Mouse (Mus musculus) layer of hippocampus, adult 9-11 months (tissue): ENCODE data around the gene Zmat5.
A peak's percentile ranks its signal among the peaks of the same experiment; 100 is the strongest.

Experiments
- DNase-seq: peaks from one replicate; pipeline ENCODE4 v3.0.0; 2022

Gene Zmat5

DNA sequence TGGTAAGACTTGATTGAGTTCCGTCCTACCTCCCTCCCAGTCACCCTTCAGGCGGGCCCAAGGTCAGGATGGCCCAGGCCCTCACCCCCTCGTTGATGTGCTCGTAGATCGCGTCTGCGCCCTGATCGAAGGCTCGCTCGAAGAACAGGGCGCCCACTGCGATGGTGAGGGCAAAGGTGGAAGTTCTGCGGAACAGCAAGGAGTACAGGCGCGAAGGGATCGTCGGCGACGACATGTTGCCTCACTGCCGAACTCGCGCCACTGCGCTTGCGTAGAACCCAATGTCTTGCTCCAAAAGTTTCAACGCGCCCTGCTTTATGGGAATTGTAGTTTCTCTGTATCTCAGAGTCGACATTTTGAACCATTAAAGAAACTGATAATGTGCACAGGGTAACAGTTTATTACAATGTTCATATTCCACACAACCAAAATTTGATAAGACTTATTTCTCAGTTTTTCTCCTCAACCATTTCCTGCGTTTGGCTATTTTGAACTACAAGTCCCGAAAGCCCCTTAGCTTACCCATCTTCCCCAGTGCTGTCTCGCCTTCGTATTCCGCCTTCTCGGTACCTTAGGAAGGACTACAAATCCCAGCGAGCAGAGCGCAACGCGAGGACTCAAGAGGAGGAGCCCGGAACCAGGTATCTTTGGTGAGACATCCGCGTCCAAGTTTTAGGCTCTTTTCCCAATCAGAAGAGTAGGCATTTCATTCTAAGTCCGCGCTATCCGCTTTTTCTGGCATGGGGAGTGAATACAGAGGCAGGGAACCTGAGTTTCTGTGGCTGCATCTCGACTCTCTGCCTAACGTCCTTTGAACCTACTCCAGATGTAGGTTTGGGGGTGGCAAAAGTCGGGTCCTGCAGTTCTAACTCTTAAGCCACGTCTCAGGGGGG lies at the start of gene Zmat5, which contains the start of gene Uqcr10:
TSS of gene Zmat5 (plus strand) at position 607 of the 893 bp plus-strand sequence.
TSS of gene Uqcr10 (minus strand) at position 271 of the 893 bp plus-strand sequence.
- peak; percentile 96 for DNase-seq

DNA sequence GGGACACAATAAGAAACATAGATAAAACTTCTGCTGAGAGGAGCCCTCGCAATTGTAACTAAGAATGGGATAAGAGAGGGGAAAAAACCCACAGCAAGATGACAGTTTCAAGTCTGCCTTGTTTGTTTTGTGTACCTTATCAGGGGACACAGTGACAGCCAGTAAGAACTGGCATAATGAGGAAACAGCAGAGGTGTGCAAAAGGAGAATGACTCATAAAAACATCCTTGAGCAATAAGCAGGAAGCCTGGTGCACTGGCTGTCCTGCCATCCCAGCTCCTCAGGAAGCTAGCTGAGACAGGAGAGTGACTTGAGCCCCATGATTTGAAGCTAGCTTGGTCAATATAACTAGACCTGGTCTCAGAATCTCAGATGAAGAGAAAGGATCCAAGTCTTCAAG lies 44.7 kb upstream of the Zmat5 start:
- DNase-seq = no peak

DNA sequence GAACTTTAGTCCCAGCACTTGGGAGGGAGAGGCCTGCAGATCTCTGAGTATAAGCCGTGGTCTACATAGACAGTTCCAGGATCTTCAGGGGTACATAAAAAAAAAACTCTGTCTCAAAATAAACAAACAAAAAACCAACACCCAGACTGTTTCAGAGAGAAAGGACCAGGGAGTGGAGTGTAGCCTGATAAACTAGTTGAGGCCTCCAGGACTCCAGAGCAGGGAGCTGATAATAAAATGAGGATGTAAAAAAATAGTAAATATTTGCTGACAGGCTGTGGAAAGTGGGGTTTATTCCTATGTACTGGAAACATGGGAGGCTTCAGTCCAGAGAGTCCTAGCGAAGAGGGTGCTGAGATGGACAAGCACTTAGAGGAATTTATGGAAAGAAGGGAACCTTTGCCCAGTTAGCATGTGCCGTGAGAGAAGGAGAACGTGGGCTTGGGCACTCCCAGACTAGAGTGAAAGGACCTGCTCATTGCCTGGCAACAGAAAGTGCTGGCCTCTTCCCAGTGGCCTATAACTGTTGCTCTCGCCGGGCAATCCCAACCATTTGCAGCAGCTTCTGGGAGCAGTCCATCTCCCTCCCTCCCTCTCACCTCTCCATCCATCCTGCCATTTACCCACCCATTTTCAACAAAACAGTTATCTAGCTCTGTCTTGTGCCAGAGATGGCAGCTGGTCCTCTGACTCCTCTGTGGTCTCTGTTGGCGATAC lies 44.0 kb upstream of the Zmat5 start:
- DNase-seq = no peak

DNA sequence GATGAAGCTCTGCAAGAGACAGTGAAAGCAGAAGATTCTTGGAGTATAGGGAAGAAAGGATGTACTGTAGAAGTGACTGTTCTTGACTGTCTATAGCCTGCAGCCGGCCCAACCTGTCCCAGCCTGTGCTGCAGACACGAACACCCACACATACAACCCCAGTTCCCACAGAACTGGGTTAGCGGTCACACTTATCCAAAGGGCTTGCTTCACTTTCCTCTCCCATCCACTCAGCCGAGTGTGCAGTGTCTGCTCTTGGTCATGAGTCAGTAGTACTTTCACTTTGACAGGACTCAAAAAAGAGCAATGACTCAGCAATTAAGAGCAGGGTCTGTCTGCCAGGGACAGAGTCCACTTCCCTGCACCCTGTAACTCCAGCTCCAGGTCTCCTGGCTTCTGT lies 43.2 kb upstream of the Zmat5 start:
- DNase-seq = peak; percentile 28

DNA sequence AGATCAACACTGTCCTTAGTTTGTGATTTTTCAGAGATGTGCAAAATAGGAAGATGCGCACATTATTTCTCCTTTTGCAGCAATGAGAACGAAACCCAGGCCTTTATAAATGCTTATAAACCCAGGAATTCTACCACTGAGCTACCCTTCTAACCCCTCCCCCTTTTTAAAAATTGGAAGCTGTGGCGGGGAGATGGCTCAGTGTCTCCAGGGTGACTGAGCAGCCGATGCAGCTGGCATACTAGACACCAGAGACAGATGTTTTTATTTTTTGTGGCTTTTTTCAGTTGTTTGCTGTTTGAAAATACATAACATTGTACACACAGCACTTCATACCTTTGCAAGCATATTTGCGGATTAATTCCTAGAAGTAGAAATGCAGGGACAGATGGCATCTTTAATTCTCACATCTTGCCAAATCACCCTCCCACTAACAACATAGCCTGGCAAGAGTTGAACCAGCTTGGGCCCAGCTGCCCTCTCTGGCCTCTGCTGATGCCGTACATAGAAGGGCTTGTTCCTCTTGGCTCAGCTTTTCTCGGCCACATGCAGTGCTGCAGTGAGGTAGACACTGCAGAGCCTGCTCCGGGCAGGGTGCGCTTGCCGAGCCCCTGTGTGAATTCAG lies 42.5 kb upstream of the Zmat5 start:
- peak; percentile 30 for DNase-seq

DNA sequence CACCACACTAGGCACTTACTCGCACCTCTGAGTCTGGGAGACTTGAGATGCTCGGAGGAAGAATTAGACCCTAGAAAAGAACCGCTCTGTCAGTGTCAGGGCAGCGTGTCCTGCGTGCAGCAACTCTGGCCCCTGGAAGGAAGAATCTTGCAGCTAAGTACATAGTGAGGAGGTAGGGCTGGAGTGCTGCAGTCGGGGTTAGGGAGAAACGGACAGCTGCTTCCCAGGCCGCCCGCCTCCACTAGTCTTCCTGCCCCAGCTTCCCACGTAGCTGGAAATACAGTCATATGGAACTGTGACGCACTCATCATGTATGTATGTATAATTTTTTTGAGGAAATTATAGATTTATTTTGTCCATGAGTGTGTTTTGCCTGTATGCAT lies 42.0 kb upstream of the Zmat5 start:
- no peak for DNase-seq

DNA sequence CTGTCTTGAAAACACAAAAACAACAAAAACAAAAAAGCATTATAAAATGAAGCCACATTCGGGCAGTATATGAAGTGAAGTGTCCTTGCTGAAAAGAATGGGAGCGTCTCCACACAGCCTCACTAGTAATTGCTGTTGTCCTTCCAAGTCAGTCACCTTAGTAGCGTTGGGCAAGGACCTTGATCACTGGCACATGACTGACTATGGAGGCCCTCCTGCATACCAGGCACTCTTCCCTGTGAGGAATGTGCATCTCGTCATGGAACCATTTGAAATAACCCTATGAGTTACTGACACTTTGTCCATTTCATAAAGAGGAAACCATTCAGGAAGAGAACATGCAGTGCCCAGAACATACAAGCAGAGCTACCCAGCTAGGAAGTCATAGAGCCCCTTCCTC lies 32.7 kb upstream of the Zmat5 start:
- no peak for DNase-seq

DNA sequence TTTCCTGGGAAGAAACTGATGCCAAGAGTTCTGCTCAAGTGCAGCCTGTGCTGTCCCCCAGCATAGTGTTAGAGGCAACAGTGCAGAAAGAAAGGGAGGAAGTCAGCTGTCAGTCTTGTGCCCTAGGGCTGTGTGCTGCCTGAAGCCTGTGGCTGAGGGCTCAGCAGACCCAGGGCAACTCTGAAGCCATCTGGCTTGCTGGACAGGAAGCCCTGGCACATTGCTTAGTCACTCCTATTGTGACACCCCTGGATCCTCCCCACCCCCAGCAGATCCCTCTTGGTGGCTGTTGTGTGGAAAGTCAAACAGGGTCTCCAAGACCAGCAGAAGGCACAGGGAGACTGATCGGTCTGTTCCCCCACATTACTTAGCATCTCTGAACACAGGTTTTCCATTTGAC lies 29.9 kb upstream of the Zmat5 start:
- peak; percentile 52 for DNase-seq

DNA sequence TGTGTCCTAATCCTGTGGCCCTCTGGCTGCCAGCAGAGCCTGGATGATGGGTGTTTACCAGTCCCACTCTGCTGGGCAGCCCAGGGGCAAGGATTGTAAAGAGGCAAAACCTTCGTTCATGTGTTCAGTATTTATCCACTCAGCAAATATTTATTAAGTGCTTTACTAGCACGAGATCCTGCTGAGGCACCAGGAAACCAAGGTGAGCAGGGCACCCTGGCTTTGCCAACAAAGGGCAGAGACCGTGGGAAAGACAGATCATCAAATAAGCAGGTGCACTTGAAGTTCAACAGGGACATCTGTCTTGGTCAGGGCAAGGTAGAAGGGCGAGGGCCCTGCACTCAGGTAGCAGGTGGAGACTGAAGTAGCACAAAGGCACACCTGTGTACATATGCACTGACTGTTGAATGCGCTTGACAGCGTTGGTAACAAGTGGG lies 29.3 kb upstream of the Zmat5 start:
- DNase-seq = no peak

DNA sequence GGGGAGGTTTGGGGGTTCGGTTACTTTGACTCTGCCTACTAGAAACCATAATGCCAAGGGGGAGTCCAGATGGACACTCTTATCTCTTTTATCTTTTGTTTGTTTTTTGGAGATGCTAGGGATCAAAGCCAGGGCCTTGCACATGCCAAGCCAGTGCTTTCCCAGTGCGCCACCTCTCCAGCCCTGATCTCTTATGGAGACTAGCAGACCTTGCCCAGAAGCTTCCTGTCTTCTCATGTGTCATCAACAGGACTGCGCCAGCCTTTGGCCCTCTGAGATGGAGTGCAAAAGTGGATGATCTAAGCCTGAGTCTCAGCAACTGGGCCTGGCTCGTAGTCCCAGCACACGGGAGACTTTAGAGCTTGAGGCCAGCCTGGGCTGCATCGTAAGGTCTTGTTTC lies 28.8 kb upstream of the Zmat5 start:
- no peak for DNase-seq

DNA sequence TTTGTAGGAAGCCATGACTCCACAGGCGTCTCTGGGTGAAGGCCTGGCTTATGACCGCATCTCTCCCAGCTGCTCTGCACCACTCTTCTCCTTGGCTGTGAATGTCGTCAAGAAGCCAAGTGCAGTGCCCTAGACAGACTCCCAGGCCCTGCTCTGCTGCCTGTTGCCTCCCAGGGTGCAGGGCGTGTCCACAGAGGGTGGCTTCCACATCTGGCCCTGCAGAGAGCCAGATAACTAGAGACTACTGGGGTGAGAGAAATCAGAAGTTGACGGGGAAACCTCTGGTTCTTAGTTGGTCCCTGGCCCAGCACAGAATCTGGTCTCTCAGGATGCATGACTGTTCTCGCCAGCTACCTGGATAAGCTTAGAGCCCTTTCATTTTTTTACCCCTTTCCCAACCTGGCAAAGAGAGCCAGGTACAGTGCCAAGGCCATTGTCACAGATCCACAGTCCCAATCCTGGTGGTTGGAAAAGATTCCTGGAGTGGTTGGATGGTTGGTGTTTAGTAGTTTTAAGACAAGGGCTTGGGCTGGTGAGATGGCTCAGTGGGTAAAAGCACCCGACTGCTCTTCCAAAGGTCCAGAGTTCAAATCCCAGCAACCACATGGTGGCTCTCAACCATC lies 27.1 kb upstream of the Zmat5 start:
- no peak for DNase-seq

DNA sequence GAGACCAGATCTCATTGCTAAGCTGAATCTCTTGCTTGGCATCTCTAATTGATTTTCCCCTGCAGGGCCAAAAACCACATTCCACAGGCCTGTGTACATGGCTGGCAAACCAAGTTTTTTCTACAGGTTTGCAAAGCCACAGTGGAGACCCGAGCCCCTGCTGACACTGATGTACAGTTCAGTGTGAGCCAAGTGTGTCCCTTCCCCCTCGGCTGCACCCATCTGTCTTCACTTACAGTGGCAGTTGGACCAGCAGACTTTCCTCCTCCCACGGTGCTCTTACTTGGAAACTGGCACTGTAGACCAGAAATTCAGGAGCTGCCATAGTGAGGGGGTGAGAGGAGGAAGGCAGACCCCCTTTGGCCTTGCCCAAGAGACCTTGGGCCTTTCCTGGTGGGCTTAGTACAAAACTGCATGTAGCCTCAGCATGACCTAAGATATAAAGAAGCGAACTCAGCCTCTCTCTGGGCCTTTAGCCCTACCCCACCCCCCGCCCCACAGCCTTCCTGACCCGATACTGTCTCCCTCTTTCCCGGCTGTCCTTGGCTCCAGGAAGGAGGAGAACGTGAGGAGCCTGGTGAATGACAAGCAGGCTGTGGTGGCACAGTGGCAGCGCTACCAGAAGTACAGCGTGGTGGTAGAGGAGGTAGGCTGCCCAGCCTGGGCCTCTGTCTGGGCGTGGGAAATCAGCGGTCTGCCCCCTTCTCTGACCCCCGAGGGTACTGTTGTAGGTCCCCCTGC lies 25.6 kb upstream of the Zmat5 start:
- peak; percentile 86 for DNase-seq

DNA sequence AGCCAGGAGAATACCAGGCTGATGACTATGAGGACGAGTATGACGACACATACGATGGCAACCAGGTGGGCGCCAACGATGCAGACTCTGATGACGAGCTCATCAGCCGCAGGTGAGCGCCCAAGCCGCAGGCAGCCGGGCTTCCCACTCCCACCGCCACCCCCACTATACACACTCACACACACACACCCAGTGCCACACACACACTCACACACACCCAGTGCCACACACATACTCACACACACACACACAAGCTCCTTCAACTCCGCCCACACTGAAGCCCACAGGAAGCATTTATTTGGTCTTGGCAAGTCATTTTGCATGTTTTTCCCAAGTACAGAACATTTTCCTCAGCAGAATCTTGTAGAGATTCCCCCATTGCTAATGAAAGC lies 25.0 kb upstream of the Zmat5 start:
- DNase-seq = peak; percentile 45

DNA sequence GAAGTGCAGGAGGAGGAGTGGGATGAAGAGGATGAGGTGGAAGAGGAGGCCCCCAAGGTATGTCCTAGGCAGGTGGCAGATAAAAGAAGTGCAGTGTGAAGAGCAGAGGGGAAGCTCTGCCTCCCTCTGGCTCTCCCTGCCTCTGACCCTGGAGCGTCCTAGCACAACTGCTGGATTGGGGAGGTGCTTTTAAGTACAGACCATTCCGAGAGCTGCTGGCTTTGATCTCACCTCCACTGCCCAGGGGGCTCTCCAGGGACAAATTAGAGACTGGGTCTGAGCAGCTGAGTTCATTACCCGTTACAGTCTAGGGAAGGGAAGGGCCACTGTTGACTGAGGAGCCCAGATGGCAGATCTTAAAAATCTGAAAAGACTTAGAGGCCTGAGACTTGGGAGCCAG lies 24.4 kb upstream of the Zmat5 start:
- DNase-seq = no peak

DNA sequence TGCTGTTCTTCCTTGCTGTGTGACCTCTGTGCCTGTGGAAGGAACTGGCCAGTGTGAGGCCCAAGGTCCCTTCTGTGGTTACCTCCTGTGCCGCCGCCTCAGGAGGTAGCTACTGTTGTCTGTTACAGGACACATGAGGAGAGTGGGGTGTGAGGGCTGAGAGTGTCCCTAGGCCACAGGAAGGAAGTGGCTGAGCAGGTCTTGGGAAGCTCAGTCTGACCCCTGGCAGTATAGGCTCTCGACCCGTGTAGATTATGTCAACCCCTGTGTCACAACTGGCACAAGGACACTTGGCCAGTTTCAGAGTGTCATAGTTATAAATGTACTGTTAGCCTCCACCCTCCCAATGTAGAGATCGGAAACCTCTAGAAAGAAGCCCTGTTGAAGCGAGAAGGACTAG lies 21.0 kb upstream of the Zmat5 start:
- no peak for DNase-seq

DNA sequence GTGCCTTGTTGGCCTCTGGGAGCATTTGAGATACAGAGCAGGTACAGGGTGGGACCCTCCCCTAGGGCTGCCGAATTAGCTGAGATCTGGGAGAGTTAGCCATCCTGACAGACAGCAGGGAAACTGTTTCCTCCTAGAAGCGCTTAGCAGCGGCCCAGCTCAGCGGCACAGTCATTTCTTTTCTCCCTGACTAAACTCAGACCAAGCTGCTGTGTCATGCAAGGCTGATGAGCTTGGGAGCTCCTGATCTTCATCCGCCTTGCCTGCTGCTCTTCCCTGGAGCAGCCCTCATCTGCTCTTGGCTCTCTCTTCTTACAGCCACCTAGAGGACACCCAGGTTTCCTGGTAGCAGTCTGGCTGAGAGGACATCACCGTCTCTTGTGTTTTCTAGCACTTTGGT lies 20.3 kb upstream of the Zmat5 start:
- no peak for DNase-seq

DNA sequence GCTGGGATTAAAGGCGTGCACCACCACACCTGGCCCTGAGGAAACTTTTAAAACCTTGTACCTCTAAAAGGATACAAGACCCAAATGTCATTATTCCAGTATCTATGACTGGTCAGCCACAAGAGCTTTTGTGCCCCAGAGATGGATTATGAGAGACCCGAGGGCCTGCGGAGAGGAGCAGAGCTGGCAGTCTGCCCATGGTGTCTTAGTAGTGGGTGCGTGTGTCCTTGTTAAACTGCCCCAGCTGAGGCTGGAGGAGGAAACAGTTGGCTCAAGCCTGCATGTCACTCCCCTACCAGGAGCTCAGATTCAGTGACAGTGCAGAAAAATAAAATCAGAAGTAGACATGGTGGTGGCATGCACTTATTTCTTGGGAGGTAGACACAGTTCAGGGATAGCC lies 19.4 kb upstream of the Zmat5 start:
- DNase-seq = no peak

DNA sequence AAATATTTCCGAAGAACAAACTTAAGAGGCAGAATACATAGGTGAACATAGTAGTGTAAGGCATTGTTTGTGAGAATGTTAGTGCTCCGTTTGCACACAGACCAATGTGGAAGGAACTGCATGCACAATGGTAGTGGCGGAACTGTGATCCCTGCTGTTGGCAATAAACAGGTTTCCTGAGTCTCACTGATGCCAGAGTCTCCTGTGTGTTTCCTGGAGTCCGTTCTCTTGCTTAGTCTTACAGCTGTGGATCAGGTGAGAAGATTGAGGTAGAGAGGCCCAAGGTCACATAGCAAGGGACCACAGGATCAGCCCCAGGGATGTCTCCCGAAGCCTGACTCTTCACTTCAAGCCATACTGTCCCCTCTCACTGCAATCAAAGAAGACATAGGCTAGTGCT lies 19.0 kb upstream of the Zmat5 start:
- DNase-seq = no peak

DNA sequence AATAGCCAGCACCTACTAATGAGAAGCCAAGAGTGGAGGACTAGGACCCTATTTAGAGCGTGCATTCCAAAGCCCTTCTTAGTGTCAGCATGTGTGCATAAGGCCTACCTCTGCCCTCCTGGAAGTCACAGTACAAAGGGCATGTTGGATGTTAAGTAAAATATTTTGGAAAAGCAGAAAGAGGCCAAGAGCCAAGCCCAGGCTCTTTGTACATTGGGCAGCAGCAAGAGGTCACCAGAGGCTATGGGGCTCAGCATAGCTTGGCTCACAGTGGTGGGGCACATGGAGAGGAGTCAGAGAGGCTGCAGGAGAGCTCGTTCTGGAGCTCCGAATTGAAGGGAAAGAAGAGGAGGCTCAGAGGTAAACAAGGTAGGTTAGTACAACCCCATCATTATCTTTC lies 17.5 kb upstream of the Zmat5 start:
- DNase-seq = no peak

DNA sequence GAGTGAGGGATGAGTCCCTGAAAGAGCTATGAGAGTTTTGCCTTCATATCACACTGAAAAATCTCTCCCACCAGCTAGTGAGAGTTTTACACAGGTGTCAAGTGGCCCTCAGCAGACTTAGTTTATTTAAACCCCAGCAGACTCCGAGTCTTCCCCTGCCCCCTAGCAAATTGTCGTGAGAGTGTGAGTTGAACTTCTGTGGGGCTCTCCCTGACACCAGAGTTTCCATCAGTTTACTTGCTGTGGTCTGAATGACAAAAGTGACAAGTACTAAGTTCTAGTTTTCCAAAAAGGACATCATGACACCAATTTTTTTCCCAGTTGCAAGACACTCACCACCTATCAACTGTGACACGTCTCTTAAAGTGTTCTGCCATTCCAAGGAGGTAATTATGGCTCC lies 16.6 kb upstream of the Zmat5 start:
- no peak for DNase-seq

DNA sequence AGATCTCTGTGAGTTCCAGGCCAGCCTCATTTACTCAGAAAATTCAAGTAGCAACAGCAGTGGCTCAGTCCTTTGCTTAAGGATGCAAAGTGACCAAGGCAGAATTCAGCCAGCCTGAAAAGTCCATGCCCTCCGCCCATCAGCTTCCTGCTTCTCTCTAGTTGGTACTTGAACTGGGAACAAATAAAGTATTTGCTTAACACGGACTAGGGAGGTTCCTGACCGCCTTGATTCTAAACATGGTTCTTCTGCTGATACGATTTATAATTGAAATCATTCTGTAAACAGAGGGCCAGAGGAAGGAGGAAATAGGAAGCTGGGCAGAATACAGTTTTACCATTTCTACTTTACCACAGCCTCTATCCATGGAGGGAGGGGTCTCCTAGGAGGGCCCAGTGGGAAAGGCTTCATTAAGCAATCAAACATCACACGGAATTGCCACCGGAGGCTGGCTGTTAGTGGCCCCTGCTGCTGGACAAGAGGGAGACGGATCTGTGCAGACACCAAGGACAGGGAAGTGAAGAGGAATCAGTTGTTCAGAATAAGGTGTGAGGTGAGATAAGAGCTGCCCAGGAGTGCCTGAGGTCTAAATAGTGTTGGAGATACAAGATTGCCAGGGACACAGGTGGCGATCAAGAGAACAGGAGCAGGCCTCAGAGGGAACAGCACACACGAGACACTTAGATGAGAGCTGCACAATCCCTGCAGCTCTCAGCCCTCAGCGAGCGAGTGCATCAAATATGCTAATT lies 15.7 kb upstream of the Zmat5 start:
- no peak for DNase-seq

DNA sequence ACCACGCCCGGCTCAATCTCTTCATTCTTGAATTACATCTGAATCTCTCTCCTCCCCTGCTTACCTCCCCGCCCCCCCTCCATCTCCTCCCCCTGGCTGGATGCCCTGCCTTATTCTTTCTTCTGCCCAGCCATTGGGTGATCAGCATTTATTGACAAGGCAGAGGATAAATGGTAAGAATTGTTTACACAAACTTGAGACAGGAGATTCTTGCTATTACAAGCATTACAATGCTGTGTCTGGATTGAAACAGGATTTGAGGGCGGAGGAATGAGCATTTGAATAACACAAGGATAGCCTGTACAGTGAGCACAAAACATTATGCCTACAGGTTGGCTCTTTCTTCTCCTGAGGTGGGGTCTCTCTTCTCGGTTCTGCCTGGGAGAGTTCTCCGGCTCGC lies 14.1 kb upstream of the Zmat5 start:
- no peak for DNase-seq
